Mouse (Mus musculus) adrenal gland, postnatal 25 days (tissue): ENCODE results near the gene E130308A19Rik. TPM values are rescaled to one million over a fixed set of nuclear protein-coding genes. Genes with fewer than 3 reads are reported as not detected.
"Not testable (repeated sequence)": the region's sequence is repeated elsewhere in the genome, so short reads cannot be mapped to it uniquely, and the experiment has no call there.

Experiments used
- DNase-seq: peaks from one replicate; pipeline ENCODE4 v3.0.0; 2021; ENCODE audit warnings: mixed read lengths
- total RNA-seq: library from RNA; stranded (reverse); gene quantifications from 2 replicates; pipeline ENCODE4 v1.2.3, GENCODE M21; 2021

Gene E130308A19Rik
- total RNA-seq, 1 experiment from 2014 or later = 19.8 TPM

GRCm38 (mm10) chr4:59786661-59787060 lies 160.7 kb downstream of the E130308A19Rik start:
- DNase-seq = peak; percentile 78

GRCm38 (mm10) chr4:59787126-59787525 lies 161.1 kb downstream of the E130308A19Rik start:
- DNase-seq = no peak

- no peak for DNase-seq
These were observed 163.0 kb downstream of the E130308A19Rik start for GRCm38 (mm10) chr4:59789015-59789414.

DNA sequence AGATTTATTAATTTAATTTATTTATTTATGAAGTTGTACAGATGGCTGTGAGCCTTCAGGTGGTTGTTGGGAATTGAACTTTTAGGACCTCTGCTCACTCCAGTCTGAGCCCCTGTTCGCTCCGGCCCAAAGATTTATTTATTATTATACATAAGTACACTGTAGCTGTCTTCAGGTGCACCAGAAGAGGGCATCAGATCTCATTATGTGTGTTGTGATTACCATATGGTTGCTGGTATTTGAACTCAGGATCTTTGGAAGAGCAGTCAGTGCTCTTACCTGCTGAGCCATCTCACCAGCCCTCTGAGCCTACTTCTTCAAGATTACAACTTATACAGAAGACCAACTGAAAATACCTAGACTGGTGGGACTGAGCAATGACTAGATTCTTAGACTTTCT lies 167.6 kb downstream of the E130308A19Rik start:
- not testable (repeated sequence) for DNase-seq

GRCm38 (mm10) chr4:59794116-59794515 lies 168.1 kb downstream of the E130308A19Rik start:
- no peak for DNase-seq

GRCm38 (mm10) chr4:59795788-59796455 lies 169.9 kb downstream of the E130308A19Rik start:
- DNase-seq = no peak

DNA sequence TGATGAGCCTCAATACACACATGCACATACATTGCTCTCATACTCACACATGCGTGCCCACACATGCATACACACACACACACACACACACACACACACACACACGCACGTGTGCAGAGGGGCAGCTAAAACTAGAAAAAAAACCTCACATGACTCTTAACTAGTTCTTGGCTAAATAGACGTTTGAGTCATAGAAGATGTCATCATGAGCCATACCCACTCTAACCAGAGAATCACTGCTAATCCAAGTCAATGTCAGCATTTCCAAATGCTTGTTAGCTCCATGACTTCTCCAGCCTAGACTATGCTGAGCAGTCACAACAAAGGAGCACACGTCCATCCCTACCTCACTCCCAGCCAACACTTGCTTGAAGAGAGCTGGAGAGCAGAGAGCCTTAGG lies 174.2 kb downstream of the E130308A19Rik start:
- DNase-seq = no peak

DNA sequence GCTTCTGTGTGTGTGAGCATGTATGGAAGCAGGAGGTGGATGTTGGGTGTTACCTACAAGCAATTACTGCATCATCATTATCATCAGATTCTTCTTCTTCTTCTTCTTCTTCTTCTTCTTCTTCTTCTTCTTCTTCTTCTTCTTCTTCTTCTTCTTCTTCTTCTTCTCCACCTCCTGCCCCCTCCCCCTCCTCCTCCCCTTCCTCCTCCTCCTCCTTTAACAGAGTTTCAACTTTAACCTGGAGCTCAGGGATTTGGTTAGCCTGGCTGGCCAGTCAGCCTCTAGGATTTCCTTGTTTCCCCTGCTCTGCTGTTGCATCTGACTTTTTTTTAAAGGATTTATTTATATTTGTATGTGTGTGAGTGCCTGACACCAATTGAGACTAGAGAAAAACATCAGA lies 175.5 kb downstream of the E130308A19Rik start, which contains the start of gene Inip:
TSS of gene Inip (minus strand) at position 101 of the 400 bp plus-strand sequence.
- no peak for DNase-seq

GRCm38 (mm10) chr4:59802107-59802506 lies 176.1 kb downstream of the E130308A19Rik start:
- DNase-seq = no peak

DNA sequence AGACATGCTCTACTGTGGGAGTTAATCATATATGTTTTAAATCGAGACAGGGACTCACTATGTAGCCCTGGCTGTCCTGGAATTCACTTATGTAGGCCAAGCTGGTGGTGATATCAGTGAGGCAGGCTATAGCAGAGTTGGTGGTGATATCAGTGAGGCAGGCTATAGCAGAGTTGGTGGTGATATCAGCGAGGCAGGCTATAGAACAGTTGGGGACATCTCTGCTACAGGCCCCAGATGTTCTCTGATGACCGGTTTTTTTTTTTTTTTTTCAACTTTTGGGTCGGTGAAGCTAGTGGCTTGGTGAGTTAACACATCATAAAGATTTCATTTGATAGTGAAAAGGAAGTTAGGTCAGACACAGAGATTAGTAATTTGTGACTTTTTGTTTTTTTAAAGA lies 176.8 kb downstream of the E130308A19Rik start:
- no peak for DNase-seq

- no peak for DNase-seq
These were observed 177.3 kb downstream of the E130308A19Rik start for GRCm38 (mm10) chr4:59803358-59803757.

GRCm38 (mm10) chr4:59804754-59805153 lies 178.7 kb downstream of the E130308A19Rik start:
- DNase-seq = no peak

- DNase-seq = peak; percentile 94
These were observed 179.4 kb downstream of the E130308A19Rik start, which contains the start of gene Snx30 for GRCm38 (mm10) chr4:59805181-59805967. Gene Snx30, plus strand, starts transcription at chr4:59805840.

DNA sequence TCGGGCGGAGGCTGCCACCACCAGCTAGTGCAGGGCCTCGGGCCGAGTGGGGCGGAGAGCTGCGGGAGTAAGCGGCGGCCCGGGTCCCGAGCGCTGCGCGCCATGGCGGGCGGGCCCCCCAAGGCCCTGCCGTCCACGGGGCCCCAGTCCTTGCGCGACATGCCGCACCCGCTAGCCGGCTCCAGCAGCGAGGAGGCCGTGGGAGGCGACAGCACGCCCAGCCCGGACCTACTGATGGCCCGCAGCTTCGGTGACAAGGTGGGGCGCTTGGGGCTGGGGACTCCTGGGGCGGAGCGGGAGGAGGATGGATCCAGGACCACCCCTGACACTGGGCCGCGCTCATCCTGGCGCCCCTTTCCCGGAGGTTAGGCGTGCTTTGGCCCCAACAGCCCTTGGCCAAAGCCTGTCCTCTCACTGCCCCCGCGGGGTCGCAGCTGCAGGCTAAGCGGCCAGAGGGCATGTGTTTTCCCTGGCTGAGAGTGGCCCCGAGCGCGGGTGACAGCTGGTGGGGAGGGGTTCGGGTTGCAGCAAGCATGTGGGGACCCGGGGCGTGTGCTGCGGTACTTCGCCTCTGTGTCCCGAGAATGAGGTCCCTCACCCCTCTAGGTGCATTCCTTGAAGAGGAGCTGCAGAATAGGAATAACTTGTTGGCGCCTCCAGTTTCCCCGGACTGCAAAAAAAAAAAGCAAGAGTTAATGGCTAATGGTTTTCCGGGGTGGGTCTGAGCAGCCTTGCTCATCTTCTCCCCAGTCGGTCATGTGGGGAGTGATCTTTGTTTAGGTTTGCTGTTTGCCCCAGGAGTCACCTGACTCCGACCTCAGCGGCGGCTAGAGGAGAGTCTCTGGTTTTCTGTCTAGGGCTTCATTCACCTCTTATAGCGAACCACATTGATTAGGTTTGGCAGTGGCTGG lies 180.2 kb downstream of the E130308A19Rik start:
- DNase-seq = peak; percentile 30

- DNase-seq = no peak
These were observed 180.8 kb downstream of the E130308A19Rik start for GRCm38 (mm10) chr4:59806879-59807195.

DNA sequence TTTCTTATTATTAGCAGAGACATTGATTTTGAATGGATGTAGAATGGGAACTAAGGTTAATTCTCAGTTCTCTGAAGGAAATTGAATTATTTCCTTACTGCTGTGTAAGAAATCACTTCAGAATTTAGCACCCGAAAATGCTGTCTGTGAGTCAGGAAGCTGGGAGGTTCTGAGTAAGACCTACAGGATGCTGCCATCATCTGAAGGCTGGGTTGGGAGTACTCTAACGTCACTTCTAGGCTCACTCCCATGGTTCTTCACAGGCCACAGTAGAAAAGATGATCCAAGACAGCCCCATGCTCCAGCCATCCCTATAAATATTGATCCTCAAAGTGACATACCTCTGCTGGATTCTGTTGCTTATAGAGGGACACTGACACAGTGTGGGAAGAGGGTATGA lies 181.5 kb downstream of the E130308A19Rik start:
- DNase-seq = no peak

DNA sequence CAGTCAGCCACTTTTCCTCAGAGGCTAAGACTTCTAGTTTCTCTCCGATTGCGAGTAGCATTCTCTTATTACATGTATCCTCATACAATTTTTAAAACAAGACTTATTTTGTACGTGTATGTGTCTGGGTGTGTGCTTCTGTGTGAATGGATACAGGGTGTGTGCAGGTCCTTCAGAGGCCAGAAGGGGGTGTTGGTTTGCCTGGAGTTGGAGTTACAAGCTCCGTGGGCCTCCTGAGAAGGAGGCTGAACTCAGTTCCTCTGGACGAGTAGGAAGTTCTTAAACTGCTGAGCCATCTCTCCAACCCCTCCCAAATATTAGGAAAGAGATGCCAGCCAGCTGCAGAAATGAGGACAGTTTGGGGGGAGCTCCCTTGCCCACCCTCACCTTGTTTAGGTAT lies 182.4 kb downstream of the E130308A19Rik start:
- no peak for DNase-seq

Other genes with a start within 250 kb of the E130308A19Rik start
- gene Susd1, start 187.6 kb upstream of the E130308A19Rik start, total RNA-seq = 2.8 and 4.0 TPM in 2 replicates
- 119 and 128 TPM in 2 replicates for gene Ptbp3, start 76.8 kb upstream of the E130308A19Rik start, total RNA-seq
- gene Hsdl2, start 44.6 kb upstream of the E130308A19Rik start, total RNA-seq = 65.0 and 77.2 TPM in 2 replicates
- gene Inip, start 175.4 kb downstream of the E130308A19Rik start, total RNA-seq = 19.0 and 19.9 TPM in 2 replicates
- gene Snx30, start 179.6 kb downstream of the E130308A19Rik start, total RNA-seq = 4.2 and 6.7 TPM in 2 replicates